In genomic region chr7:82864991-82865771, GRCm38 (mm10) we compare ENCODE assay signal across 7 mouse cellular contexts. TPM values are rescaled to one million over a fixed set of nuclear protein-coding genes. Genes with fewer than 3 reads are reported as not detected.
DNase-seq lines count a peak whose midpoint lies in the region; ATAC-seq lines count a peak whose summit lies in the region.

No protein-coding gene starts in this region.

- H3K9ac ChIP-seq in heart, embryonic 12.5 days, result peak overlapping the region; percentile 70

- ATAC-seq in heart, embryonic 12.5 days (ENCODE audit: insufficient number of reproducible peaks, low FRiP score), result no peak

- peak overlapping the region; percentile 92 for H3K4me2 ChIP-seq in heart, embryonic 12.5 days

- peak overlapping the region; percentile 73 for H3K4me3 ChIP-seq in heart, embryonic 12.5 days
- peak overlapping the region; percentile 100 for H3K4me3 ChIP-seq in limb, embryonic 10.5 days

- peak overlapping the region; percentile 67 for H3K27ac ChIP-seq in heart, embryonic 12.5 days (ENCODE audit: poor library complexity, severe bottlenecking)
- H3K27ac ChIP-seq in limb, embryonic 10.5 days, result peak overlapping the region; percentile 100

- H3K9me3 ChIP-seq in heart, embryonic 12.5 days (replicated peaks), result no peaks in the 10 kb centered on the region
- H3K9me3 ChIP-seq in limb, embryonic 10.5 days (replicated peaks), result no peaks in the 10 kb centered on the region

- H3K27me3 ChIP-seq in heart, embryonic 12.5 days (replicated peaks), result no peaks in the 10 kb centered on the region
- H3K27me3 ChIP-seq in limb, embryonic 10.5 days (ENCODE audit: low read depth, poor library complexity, severe bottlenecking), result no peaks in the 10 kb centered on the region

- H3K4me1 ChIP-seq in heart, embryonic 12.5 days (replicated peaks), result peaks cover 13% of the 10 kb centered on the region
- H3K4me1 ChIP-seq in limb, embryonic 10.5 days, result peaks cover 32% of the 10 kb centered on the region

- H3K36me3 ChIP-seq in heart, embryonic 12.5 days, result peaks cover 15% of the 10 kb centered on the region
- peaks cover 18% of the 10 kb centered on the region for H3K36me3 ChIP-seq in limb, embryonic 10.5 days

- WGBS in heart, embryonic 12.5 days, result 2% methylated on average over 22 of the region's 22 CpGs
- 1% methylated on average over 22 of the region's 22 CpGs for WGBS in limb, embryonic 10.5 days

- DNase-seq in spleen, postnatal 36 days (ENCODE audit: low spot score in 2 of 2), result peak; percentile 23 to 31
- no peak for DNase-seq in spleen, postnatal 4 days (ENCODE audit: low spot score in 2 of 2)
- DNase-seq in cerebellum, adult 9-10 months, result peak; percentile 61
- DNase-seq in limb, embryonic 10.5 days (ENCODE audit: low spot score), result peak; percentile 79
- DNase-seq in neural tube, embryonic 10.5 days (ENCODE audit: extremely low spot score, low spot score), result peak; percentile 70
- DNase-seq in urinary bladder, postnatal 4 days (ENCODE audit: low spot score in 2 of 2), result no peak

RNA-seq across cellular contexts. Expression of gene Mex3b, which starts 2.0 kb away (rescaled TPM):
- polyA plus RNA-seq in heart, embryonic 12.5 days (2016; fragmentation: Nextera tagmentation; extraction: Ambion mirVana), result 15.6 and 17.1 TPM in 2 replicates
- 26.3 and 38.5 TPM in 2 replicates for polyA plus RNA-seq in limb, embryonic 10.5 days (2016; fragmentation: Nextera tagmentation; extraction: Ambion mirVana)

Comparison
In these comparisons a context has a peak if more than half of its experiments do, and no peak if none do; other contexts are left out.
1. DNase-seq: peak in spleen, postnatal 36 days (2 of 2), cerebellum, adult 9-10 months (single experiment), limb, embryonic 10.5 days (single experiment) and neural tube, embryonic 10.5 days (single experiment); none in spleen, postnatal 4 days (0 of 2) and urinary bladder, postnatal 4 days (0 of 2).